In the genomic region with DNA sequence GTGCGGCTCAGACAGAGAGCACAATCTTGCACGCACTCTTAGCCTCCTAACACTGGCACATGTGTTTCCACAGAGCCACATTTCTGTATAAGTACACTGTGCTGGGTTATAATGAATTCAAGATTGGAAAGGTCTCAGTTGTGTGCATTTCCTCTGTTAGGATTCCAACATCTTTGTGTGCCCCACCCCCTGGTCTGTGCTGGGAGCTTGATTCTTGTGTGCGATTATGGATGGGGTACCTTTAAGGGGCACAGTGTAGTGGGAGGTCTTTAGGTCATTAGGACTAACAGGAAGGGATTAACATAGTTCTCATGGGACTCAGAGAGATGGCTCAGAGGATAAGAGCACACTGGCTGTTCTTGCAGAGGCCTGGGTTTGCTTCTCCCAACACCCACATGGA, we compare ENCODE assay signal across 23 mouse cellular contexts. TPM values are rescaled to one million over a fixed set of nuclear protein-coding genes. Genes with fewer than 3 reads are reported as not detected.
A peak's percentile ranks its signal among the peaks of the same experiment; 100 is the strongest.
DNase-seq lines count a peak whose midpoint lies in the region; ATAC-seq and TF ChIP-seq lines count a peak whose summit lies in the region.
"Had no signal": no experiment of that assay in that cellular context is flagged by ENCODE, and none has a peak within 500 bp of the region (broad histone marks: within the 10 kb centered on the region; RNA-seq: fewer than 3 reads in every experiment).

No protein-coding gene starts in this region.

- TF ChIP-seq POLR2A in brain, embryonic 14.5 days (IDR thresholded peaks at IDR 0.05; ENCODE audit: borderline replicate concordance, extremely low read depth, insufficient read depth, insufficient read length, poor library complexity, severe bottlenecking): no peak

- TF ChIP-seq CTCF in brain, embryonic 14.5 days (IDR thresholded peaks at IDR 0.05; ENCODE audit: borderline replicate concordance, extremely low read depth, insufficient read depth, insufficient read length): no peak

- H3K27me3 ChIP-seq in kidney, embryonic 16.5 days (ENCODE audit: insufficient read depth, low read length): no peaks in the 10 kb centered on the region
- no peaks in the 10 kb centered on the region for H3K27me3 ChIP-seq in embryonic facial prominence, embryonic 13.5 days
- H3K27me3 ChIP-seq: forebrain, embryonic 15.5 days; heart, embryonic 15.5 days had no signal

- no peak overlapping the region for H3K9ac ChIP-seq in kidney, embryonic 16.5 days (replicated peaks; ENCODE audit: low read length)
- no peak overlapping the region for H3K9ac ChIP-seq in embryonic facial prominence, embryonic 13.5 days
- H3K9ac ChIP-seq: forebrain, embryonic 15.5 days; heart, embryonic 15.5 days; liver, embryonic 15.5 days had no signal

- H3K4me3 ChIP-seq in kidney, embryonic 16.5 days (ENCODE audit: low read length): no peak overlapping the region
- H3K4me3 ChIP-seq in embryonic facial prominence, embryonic 13.5 days: no peak overlapping the region
- H3K4me3 ChIP-seq: erythroblast, embryonic 14.5 days; forebrain, embryonic 15.5 days; heart, embryonic 15.5 days; hindbrain, embryonic 10.5 days; liver, embryonic 15.5 days had no signal

- WGBS in kidney, embryonic 16.5 days: 63% methylated on average over 3 of the region's 3 CpGs
- WGBS in embryonic facial prominence, embryonic 13.5 days: 13% methylated on average over 3 of the region's 3 CpGs

- no peak for DNase-seq in kidney, adult 18-20 months
- DNase-seq in brain, embryonic 14.5 days (ENCODE audit: low read depth): peak; percentile 3
- DNase-seq in retina, adult 2 months (ENCODE audit: low read depth, low spot score): peak; percentile 65
- DNase-seq in ovary, postnatal 10 days (ENCODE audit: low spot score): no peak
- DNase-seq in frontal cortex, postnatal 36 days (ENCODE audit: low spot score in 2 of 2): no peak
- DNase-seq: cerebellum, adult 11 months; cerebellum, postnatal 36 days; heart, adult 11 months; kidney, postnatal 14 days; lung, postnatal 10 days; right cerebral cortex, postnatal 25 days; thymus, postnatal 14 days had no signal

- peaks cover 3% of the 10 kb centered on the region; the same call in 1 of the 2 replicates for H3K9me3 ChIP-seq in kidney, embryonic 16.5 days (ENCODE audit: low read length)
- H3K9me3 ChIP-seq in embryonic facial prominence, embryonic 13.5 days: no peaks in the 10 kb centered on the region
- H3K9me3 ChIP-seq: forebrain, embryonic 15.5 days; heart, embryonic 15.5 days; liver, embryonic 15.5 days had no signal

- H3K27ac ChIP-seq in kidney, embryonic 16.5 days (ENCODE audit: low read length): peak overlapping the region; percentile 5; the same call in 1 of the 2 replicates
- H3K27ac ChIP-seq in embryonic facial prominence, embryonic 13.5 days: peak overlapping the region; percentile 85
- H3K27ac ChIP-seq: forebrain, embryonic 15.5 days; heart, embryonic 15.5 days; liver, embryonic 15.5 days had no signal

- no peaks in the 10 kb centered on the region for H3K36me3 ChIP-seq in kidney, embryonic 16.5 days (ENCODE audit: insufficient read depth, low read length)
- H3K36me3 ChIP-seq in embryonic facial prominence, embryonic 13.5 days: no peaks in the 10 kb centered on the region
- H3K36me3 ChIP-seq: forebrain, embryonic 15.5 days; heart, embryonic 15.5 days; hindbrain, embryonic 10.5 days; liver, embryonic 15.5 days had no signal

- H3K4me2 ChIP-seq in kidney, embryonic 16.5 days (replicated peaks; ENCODE audit: low read depth, low read length): no peak overlapping the region
- H3K4me2 ChIP-seq in embryonic facial prominence, embryonic 13.5 days: no peak overlapping the region
- H3K4me2 ChIP-seq: forebrain, embryonic 15.5 days; heart, embryonic 15.5 days; liver, embryonic 15.5 days had no signal

- H3K4me1 ChIP-seq in kidney, embryonic 16.5 days (ENCODE audit: insufficient read depth, low read length): peaks cover 15% of the 10 kb centered on the region
- peaks cover 35% of the 10 kb centered on the region for H3K4me1 ChIP-seq in embryonic facial prominence, embryonic 13.5 days
- H3K4me1 ChIP-seq: forebrain, embryonic 15.5 days had no signal

- ATAC-seq in kidney, embryonic 16.5 days (ENCODE audit: low FRiP score, low TSS enrichment): peak; percentile 68
- ATAC-seq in embryonic facial prominence, embryonic 13.5 days (ENCODE audit: insufficient number of reproducible peaks, insufficient read depth, low FRiP score, low TSS enrichment, low read depth): peak; percentile 70; the same call in 1 of the 2 replicates
- ATAC-seq in inflammation-experienced regulatory T-cells, adult 6 months: no peak
- ATAC-seq: forebrain, embryonic 15.5 days; midbrain, embryonic 16.5 days had no signal

RNA-seq across cellular contexts. Expression of a gene that starts 24.5 kb away (rescaled TPM):
- 2.5 TPM in 2 replicates for polyA plus RNA-seq in kidney, embryonic 16.5 days (2015; fragmentation: Nextera tagmentation; extraction: Ambion mirVana)
- 0.85 and 1.2 TPM in 2 replicates for polyA plus RNA-seq in brain, embryonic 14.5 days (2012; rRNA removed)
- polyA plus RNA-seq in embryonic facial prominence, embryonic 13.5 days (2015; fragmentation: Nextera tagmentation; extraction: Ambion mirVana): 0.72 and 0.80 TPM in 2 replicates
- not detected for polyA plus RNA-seq in inflammation-experienced regulatory T-cells, adult 6 months (2017; shearing (Covaris generic))
- polyA plus RNA-seq: erythroblast, embryonic 14.5 days had no signal

RNA-seq across cellular contexts. Expression of a gene that starts 28.0 kb away (rescaled TPM):
- not detected in 2 replicates for polyA plus RNA-seq in kidney, embryonic 16.5 days (2015; fragmentation: Nextera tagmentation; extraction: Ambion mirVana)
- not detected in 2 replicates for polyA plus RNA-seq in brain, embryonic 14.5 days (2012; rRNA removed)
- polyA plus RNA-seq in embryonic facial prominence, embryonic 13.5 days (2015; fragmentation: Nextera tagmentation; extraction: Ambion mirVana): not detected in 2 replicates
- polyA plus RNA-seq in inflammation-experienced regulatory T-cells, adult 6 months (2017; shearing (Covaris generic)): not detected
- polyA plus RNA-seq: C2C12; erythroblast, embryonic 14.5 days; forebrain, embryonic 15.5 days; heart, embryonic 15.5 days; hindbrain, embryonic 10.5 days; intestine, embryonic 14.5 days; liver, embryonic 15.5 days; midbrain, embryonic 16.5 days had no signal

RNA-seq across cellular contexts. Expression of a gene that starts 44.2 kb away (rescaled TPM):
- 6.5 and 6.6 TPM in 2 replicates for polyA plus RNA-seq in kidney, embryonic 16.5 days (2015; fragmentation: Nextera tagmentation; extraction: Ambion mirVana)
- 139 and 162 TPM in 2 replicates for polyA plus RNA-seq in brain, embryonic 14.5 days (2012; rRNA removed)
- 15.9 and 16.3 TPM in 2 replicates for polyA plus RNA-seq in embryonic facial prominence, embryonic 13.5 days (2015; fragmentation: Nextera tagmentation; extraction: Ambion mirVana)
- under 1 TPM in 1 of 3 experiments, not detected in 2; 0.90 TPM for polyA plus RNA-seq in inflammation-experienced regulatory T-cells, adult 6 months (2017; shearing (Covaris generic))
- polyA plus RNA-seq: erythroblast, embryonic 14.5 days had no signal

Comparison
In these comparisons a context has a peak if more than half of its experiments do, and no peak if none do; other contexts are left out.
1. DNase-seq: peak in brain, embryonic 14.5 days (single experiment) and retina, adult 2 months (single experiment); none in kidney, adult 18-20 months (single experiment), ovary, postnatal 10 days (single experiment) and frontal cortex, postnatal 36 days (0 of 2).